Mouse (Mus musculus): ENCODE data around the gene Ugt1a6a. TPM values are rescaled to one million over a fixed set of nuclear protein-coding genes. Genes with fewer than 3 reads are reported as not detected.

The Ugt1a6a gene
- polyA plus RNA-seq, 1 experiment, result not detected

- 95% methylated on average over 5 of the region's 5 CpGs for WGBS
- no peak for TF ChIP-seq POLR2A (IDR thresholded peaks at IDR 0.05; ENCODE audit: insufficient read depth, low read depth, low read length)
- TF ChIP-seq CTCF (IDR thresholded peaks at IDR 0.05; ENCODE audit: insufficient read depth, low read depth, low read length), result no peak
- H3K4me1 ChIP-seq (ENCODE audit: control insufficient read depth, insufficient read depth, low read length), result peaks cover 6% of the 10 kb centered on the region; the same call in 1 of the 2 replicates
- no peak overlapping the region for H3K4me3 ChIP-seq (ENCODE audit: insufficient read depth, low read depth, low read length)
- no peak overlapping the region for H3K27ac ChIP-seq (ENCODE audit: insufficient read depth, low read depth, low read length)
These were observed 129.2 kb downstream of the Ugt1a6a start for GRCm38 (mm10) chr1:88263778-88264177.

GRCm38 (mm10) chr1:88264237-88264868, 129.7 kb downstream of the Ugt1a6a start:
- Histone ChIP-seq H3K4me3 (ENCODE audit: insufficient read depth, low read depth, low read length) (no peak overlapping the region), H3K27ac (ENCODE audit: insufficient read depth, low read depth, low read length) (no peak overlapping the region), H3K4me1 (ENCODE audit: control insufficient read depth, insufficient read depth, low read length) (peaks cover 3% of the 10 kb centered on the region; the same call in 1 of the 2 replicates)
- WGBS, result 88% methylated on average over 7 of the region's 7 CpGs
- no peak for TF ChIP-seq CTCF (IDR thresholded peaks at IDR 0.05; ENCODE audit: insufficient read depth, low read depth, low read length)
- TF ChIP-seq POLR2A (IDR thresholded peaks at IDR 0.05; ENCODE audit: insufficient read depth, low read depth, low read length), result no peak

DNA sequence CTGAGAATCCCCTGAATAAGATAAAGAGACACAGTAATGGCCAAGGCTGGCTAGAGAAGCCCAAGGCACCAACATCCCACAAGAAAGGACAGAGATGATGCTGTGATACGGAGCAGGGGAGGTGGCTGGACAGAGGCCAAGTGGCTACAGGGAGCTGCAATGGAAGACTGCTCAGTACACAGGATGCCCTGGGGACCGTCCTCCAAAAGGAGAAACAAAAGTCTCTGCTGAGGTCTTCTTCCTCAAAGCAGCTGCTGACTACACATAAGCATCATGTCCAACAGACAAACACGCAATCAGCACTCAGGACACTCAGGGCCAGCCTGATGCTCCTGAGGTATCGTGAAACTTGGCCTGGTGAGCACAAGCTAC, 130.2 kb downstream of the Ugt1a6a start:
- WGBS, result 76% methylated on average over 4 of the region's 4 CpGs
- no peak overlapping the region for H3K4me3 ChIP-seq (ENCODE audit: insufficient read depth, low read depth, low read length)
- TF ChIP-seq CTCF (IDR thresholded peaks at IDR 0.05; ENCODE audit: insufficient read depth, low read depth, low read length), result no peak
- TF ChIP-seq POLR2A (IDR thresholded peaks at IDR 0.05; ENCODE audit: insufficient read depth, low read depth, low read length), result no peak
- peaks cover 3% of the 10 kb centered on the region; the same call in 1 of the 2 replicates for H3K4me1 ChIP-seq (ENCODE audit: control insufficient read depth, insufficient read depth, low read length)
- H3K27ac ChIP-seq (ENCODE audit: insufficient read depth, low read depth, low read length), result no peak overlapping the region

GRCm38 (mm10) chr1:88266123-88266522, 131.5 kb downstream of the Ugt1a6a start:
- no peak for TF ChIP-seq POLR2A (IDR thresholded peaks at IDR 0.05; ENCODE audit: insufficient read depth, low read depth, low read length)
- TF ChIP-seq CTCF (IDR thresholded peaks at IDR 0.05; ENCODE audit: insufficient read depth, low read depth, low read length), result no peak
- WGBS, result 91% methylated on average over 13 of the region's 13 CpGs
- H3K4me3 ChIP-seq (ENCODE audit: insufficient read depth, low read depth, low read length), result no peak overlapping the region

GRCm38 (mm10) chr1:88267489-88267888, 132.9 kb downstream of the Ugt1a6a start:
- TF ChIP-seq CTCF (IDR thresholded peaks at IDR 0.05; ENCODE audit: insufficient read depth, low read depth, low read length) (no peak), POLR2A (IDR thresholded peaks at IDR 0.05; ENCODE audit: insufficient read depth, low read depth, low read length) (no peak)
- no peak overlapping the region for H3K4me3 ChIP-seq (ENCODE audit: insufficient read depth, low read depth, low read length)
- 93% methylated on average over 6 of the region's 6 CpGs for WGBS

More at GRCm38 (mm10) chr1:88266123-88266522, 131.5 kb downstream of the Ugt1a6a start:
- no peak overlapping the region for H3K27ac ChIP-seq (ENCODE audit: insufficient read depth, low read depth, low read length)
- H3K4me1 ChIP-seq (ENCODE audit: control insufficient read depth, insufficient read depth, low read length), result peaks cover 3% of the 10 kb centered on the region; the same call in 1 of the 2 replicates

DNA sequence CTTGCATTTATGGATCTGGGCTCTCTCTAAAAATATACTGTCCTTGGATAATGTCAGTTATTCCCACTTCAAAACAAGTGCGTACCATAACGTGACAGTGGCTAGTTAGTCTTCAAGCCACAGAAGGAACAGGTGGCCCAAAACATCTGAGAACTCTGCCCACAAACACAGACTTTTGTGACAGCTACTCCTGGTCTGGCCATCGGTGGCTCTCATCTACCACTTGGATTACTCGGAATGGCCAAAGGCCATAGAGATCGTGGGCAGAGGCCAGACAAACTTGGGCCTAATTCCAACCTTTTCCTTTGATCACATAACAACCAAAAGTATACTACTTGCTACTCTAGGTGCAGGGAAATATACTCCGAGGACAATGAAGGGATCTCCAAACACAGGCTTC, 133.5 kb downstream of the Ugt1a6a start:
- H3K4me3 ChIP-seq (ENCODE audit: insufficient read depth, low read depth, low read length), result no peak overlapping the region
- WGBS, result 86% methylated on average over 6 of the region's 6 CpGs
- TF ChIP-seq CTCF (IDR thresholded peaks at IDR 0.05; ENCODE audit: insufficient read depth, low read depth, low read length), result no peak
- no peak for TF ChIP-seq POLR2A (IDR thresholded peaks at IDR 0.05; ENCODE audit: insufficient read depth, low read depth, low read length)
- H3K4me1 ChIP-seq (ENCODE audit: control insufficient read depth, insufficient read depth, low read length), result no peaks in the 10 kb centered on the region
- H3K27ac ChIP-seq (ENCODE audit: insufficient read depth, low read depth, low read length), result no peak overlapping the region

More at GRCm38 (mm10) chr1:88267489-88267888, 132.9 kb downstream of the Ugt1a6a start:
- Histone ChIP-seq H3K27ac (ENCODE audit: insufficient read depth, low read depth, low read length) (no peak overlapping the region), H3K4me1 (ENCODE audit: control insufficient read depth, insufficient read depth, low read length) (no peaks in the 10 kb centered on the region)

Other genes with a start within 250 kb of the Ugt1a6a start
- not detected in 2 replicates for gene Usp40, start 126.3 kb upstream of the Ugt1a6a start, polyA plus RNA-seq (2012; ENCODE audit: insufficient read depth, insufficient read length, low replicate concordance, missing spikeins)
- gene Ugt1a10, start 79.4 kb upstream of the Ugt1a6a start, polyA plus RNA-seq (2012; ENCODE audit: insufficient read depth, insufficient read length, low replicate concordance, missing spikeins), result not detected in 2 replicates
- not detected in 2 replicates for gene Ugt1a9, start 64.0 kb upstream of the Ugt1a6a start, polyA plus RNA-seq (2012; ENCODE audit: insufficient read depth, insufficient read length, low replicate concordance, missing spikeins)
- gene Ugt1a8, start 47.0 kb upstream of the Ugt1a6a start, polyA plus RNA-seq (2012; ENCODE audit: insufficient read depth, insufficient read length, low replicate concordance, missing spikeins), result not detected in 2 replicates
- not detected in 2 replicates for gene Ugt1a7c, start 39.7 kb upstream of the Ugt1a6a start, polyA plus RNA-seq (2012; ENCODE audit: insufficient read depth, insufficient read length, low replicate concordance, missing spikeins)
- not detected in 2 replicates for gene Ugt1a6b, start 31.6 kb upstream of the Ugt1a6a start, polyA plus RNA-seq (2012; ENCODE audit: insufficient read depth, insufficient read length, low replicate concordance, missing spikeins)
- not detected in 2 replicates for gene Ugt1a5, start 31.2 kb downstream of the Ugt1a6a start, polyA plus RNA-seq (2012; ENCODE audit: insufficient read depth, insufficient read length, low replicate concordance, missing spikeins)
- gene Ugt1a2, start 65.8 kb downstream of the Ugt1a6a start, polyA plus RNA-seq (2012; ENCODE audit: insufficient read depth, insufficient read length, low replicate concordance, missing spikeins), result not detected in 2 replicates
- gene Dnajb3, start 71.0 kb downstream of the Ugt1a6a start, polyA plus RNA-seq (2012; ENCODE audit: insufficient read depth, insufficient read length, low replicate concordance, missing spikeins), result not detected in 2 replicates
- not detected in 2 replicates for gene Ugt1a1, start 77.2 kb downstream of the Ugt1a6a start, polyA plus RNA-seq (2012; ENCODE audit: insufficient read depth, insufficient read length, low replicate concordance, missing spikeins)
- gene Mroh2a, start 92.2 kb downstream of the Ugt1a6a start, polyA plus RNA-seq (2012; ENCODE audit: insufficient read depth, insufficient read length, low replicate concordance, missing spikeins), result not detected in 2 replicates
- 157 TPM in 1 of 2 replicates, not detected in the other for gene Hjurp, start 142.8 kb downstream of the Ugt1a6a start, polyA plus RNA-seq (2012; ENCODE audit: insufficient read depth, insufficient read length, low replicate concordance, missing spikeins)
- gene Trpm8, start 142.9 kb downstream of the Ugt1a6a start, polyA plus RNA-seq (2012; ENCODE audit: insufficient read depth, insufficient read length, low replicate concordance, missing spikeins), result not detected in 2 replicates

Measured in olfactory bulb, adult 2 months (tissue).